Mouse (Mus musculus) adrenal gland, postnatal 36 days (tissue): ENCODE results near the gene Cdkn1c. TPM values are rescaled to one million over a fixed set of nuclear protein-coding genes. Genes with fewer than 3 reads are reported as not detected.

Experiments
- DNase-seq, 2 experiments: peaks; one replicate each; pipeline ENCODE4 v3.0.0; 2021; ENCODE audit warnings: mixed read lengths in 1 of 2
- total RNA-seq, 2 experiments: library from RNA; stranded (reverse); gene quantifications; 2 replicates each; pipeline ENCODE4 v1.2.3; 2021

Gene Cdkn1c
- total RNA-seq, 2 experiments from 2014 or later, result 242 to 645 TPM

DNA sequence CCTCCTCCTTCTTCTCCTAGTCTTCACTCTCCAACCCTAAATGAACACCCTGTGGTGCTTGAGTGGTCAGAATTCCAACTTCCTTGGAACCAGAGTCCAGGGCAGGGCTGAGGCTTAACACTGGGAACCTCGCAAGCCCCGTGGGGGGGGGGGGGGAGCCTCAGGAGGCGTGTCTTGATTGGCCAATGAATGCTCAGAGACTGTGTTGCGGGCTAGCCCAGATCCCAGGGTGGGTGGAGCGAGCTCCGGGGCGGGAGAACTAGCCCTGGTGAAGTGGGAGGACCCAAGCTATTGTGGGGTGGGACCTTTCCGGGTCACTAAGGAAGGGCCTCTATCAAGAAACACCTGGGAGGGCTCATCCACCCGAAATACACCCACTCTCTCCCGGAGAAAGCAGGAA is 14.0 kb upstream of the Cdkn1c start:
- no peak for DNase-seq

DNA sequence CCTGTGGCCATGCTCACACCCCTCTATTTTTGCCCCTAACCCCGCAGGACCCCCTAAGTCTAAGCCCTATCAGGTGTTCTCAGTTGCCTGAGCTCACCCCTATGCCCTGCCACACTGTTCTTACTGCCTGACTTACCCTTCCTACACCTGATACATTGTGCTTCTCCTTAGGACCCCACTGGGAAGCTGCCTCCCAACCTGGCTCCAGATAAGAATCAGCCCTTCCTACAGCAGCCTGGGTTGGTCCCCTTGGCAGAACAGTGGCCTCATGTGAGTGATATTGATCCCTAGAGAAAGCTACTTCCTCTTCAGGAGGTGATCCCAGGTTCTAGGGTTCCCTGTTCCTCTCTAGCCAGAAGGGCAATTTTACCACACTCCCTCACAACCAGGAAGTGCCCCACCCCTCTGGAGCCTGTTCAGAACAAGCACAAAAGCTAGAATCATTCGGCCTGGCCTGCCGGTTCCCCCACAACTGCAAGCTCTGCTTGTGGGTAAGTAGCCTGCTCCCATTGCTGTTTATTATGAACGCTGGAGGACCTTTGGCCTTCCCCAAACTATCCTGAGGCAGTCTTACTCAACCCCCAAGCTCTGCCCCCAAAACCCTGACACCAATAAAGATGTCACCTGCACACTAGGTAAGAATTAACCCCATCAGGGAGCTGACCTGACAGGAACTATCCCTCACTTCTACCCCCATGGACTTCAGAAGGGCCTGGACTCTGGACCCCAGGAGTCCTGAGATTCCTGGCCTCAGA is 12.7 kb upstream of the Cdkn1c start, which contains the start of gene Slc22a18:
TSS of gene Slc22a18 (plus strand) at position 390 of the 755 bp plus-strand sequence.
- no peak for DNase-seq

DNA sequence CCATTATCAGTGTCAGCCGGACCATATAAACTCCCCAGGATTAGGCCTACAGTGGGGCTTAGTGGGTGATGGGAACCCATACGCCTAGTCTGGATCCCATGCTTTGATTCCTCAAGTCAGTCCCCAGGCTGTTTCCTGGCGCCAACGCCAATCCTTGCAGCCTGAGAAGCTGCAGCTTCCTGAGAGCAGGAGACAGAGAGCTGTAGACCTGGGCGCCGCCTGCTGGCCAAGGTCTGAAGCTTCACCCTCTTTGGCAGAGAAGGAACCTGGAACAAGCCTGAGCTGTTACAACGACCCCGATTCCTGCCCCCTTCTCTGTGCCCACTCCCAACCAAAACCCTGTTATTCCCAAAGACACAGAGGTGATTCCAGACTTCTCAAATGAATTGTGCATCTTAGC is 9.1 kb upstream of the Cdkn1c start:
- peak; percentile 82 to 88 for DNase-seq

DNA sequence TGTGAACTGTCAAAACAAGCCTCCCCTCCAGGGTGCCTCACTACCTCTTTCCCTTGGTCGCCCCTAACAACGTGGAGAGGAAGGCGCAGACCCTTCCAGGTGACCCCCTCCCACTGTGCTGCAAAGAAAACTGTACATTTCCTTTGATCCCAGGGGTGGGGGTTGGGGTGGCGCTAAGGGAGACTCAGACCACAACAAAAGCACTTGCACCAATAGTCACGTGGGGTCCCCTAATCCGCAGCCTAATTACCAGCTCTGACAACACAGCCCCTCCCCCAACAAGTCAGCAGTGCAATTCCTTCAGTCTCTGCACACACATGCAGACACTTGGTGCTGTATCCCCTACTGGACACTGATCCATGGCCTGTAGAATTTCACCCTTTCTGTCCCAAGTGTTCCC is 6.9 kb upstream of the Cdkn1c start:
- no peak for DNase-seq

DNA sequence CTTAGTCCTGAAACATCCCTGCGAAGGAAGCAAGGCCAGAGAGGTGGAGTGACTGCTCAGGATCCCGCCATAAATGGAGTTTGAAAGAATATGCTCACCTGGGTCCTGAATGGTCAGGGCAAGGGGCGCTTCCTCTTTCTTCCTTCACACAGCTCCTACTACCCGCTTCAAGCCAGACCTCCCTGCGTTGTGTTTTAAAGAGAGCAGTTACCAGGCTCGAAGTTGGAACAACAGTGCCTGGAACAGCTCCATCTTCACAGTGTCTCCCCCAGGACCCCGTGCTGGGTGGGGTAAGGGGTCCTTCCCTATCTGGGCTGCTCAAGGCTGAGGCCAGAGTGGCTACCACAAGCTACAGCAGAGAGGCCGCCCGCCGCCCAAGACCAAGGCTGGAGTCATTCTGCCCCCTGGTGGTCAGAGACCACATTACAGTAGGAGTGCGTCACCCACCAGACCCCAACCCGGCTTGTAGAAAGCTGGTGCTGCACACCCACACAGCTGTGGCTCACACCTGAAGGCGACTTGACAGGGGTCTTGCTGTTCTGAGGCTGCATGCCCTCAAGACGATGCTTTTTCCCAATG is 5.3 kb upstream of the Cdkn1c start:
- peak; percentile 84 to 85 for DNase-seq

DNA sequence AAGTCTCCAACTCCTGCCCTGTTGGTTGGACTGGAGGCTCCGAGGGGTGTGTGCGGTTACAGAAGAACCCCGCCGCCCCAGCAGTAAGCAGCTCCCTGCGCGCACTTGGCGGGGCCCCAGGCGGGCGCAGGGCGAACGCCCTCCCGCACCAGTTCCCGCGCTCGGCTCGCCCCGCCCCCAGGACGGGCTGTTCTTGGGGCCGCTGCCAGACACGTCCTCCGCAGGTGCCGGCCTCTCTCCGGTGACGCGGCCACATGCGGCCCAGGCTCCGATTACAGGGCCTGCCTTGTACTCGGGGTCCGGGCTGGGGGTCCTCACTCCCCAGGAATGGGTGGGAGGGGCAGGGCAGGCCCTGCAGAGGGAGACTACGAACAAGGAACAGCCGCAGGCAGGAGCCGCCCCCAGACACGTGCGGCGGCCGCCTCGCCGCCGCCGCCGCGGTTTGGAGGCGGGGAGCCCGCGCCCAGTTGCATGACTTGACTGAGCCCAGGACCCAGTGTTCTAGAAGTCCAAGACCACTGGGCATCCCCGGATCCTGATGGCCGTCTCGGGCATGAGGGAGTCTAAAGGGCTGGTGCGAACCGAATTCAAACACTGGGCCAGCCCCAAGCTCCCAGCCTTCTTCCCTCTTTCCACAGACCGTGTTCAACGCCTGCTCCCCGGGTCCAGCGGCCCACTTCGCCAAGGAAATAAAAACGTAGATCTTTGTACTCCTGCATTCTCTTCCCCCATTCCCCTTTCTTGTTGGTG is 4.1 kb upstream of the Cdkn1c start:
- peak; percentile 73 to 82 for DNase-seq

DNA sequence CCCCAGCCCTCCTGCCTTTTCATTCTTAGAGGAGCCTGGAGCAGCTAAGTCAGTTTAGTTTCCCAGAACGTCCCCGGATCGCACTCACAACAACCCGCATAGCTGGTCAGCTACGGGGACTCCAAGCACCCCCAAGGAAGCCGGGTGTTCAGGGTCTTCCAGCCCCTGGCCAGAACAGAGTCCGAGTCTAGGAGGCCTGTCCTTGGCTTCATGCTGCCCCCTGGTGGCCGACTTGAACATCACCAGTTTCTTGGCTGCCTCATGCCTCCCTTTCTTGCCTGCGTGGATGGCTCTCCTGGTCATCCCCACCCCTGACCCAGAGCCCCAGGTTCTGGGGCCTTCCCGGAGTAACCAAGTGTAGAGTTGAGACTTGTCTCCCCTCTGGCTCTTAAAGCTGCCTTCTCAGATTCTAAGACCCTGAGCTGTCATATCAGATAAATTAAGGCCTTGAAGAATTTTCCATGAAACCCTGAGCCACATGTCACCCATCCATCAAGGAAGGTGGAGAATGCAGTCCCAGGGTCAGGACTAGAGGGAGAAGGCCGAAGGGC is 3.1 kb upstream of the Cdkn1c start:
- DNase-seq, result peak; percentile 82 to 91

DNA sequence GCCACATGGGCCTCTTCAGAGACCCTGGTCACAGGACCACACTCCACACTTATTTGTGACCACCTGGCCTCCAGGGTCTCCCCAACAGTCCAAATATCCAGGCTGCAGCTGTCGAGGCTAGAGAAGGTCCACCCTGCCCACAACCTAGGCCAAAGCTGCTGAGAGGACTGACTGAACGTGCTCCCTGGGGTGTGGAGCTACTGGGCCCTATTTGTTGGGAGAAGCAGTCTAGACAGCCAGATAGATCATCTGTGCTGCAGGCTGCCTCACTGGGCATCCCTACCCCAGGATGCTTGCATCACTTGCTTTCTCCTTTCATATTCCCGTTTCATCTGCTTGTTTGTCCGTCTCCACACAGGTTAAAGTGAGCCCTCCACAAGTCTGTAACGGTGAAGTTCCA is 1.7 kb upstream of the Cdkn1c start:
- no peak for DNase-seq

DNA sequence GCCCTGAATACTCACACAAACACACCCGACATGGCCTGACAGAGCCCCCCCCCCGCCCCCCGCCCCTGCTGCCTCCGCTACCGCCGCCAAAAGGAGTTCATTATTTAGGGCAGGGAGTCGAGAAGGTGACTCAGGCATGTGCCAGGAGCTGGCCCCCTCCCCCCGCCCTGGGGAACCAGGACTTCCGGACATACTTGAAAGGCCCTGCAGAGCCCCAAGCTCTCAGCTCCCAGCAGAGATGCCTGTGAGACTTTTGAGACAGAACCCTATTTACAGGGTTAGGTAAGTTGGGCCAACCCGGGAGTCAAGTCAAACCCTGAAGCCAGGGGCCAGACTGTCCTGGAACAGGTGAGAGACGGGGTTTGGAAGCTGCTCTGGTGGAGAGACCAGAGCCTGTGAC is 1.1 kb upstream of the Cdkn1c start:
- peak in 1 of 2 experiments; percentile 37 for DNase-seq

DNA sequence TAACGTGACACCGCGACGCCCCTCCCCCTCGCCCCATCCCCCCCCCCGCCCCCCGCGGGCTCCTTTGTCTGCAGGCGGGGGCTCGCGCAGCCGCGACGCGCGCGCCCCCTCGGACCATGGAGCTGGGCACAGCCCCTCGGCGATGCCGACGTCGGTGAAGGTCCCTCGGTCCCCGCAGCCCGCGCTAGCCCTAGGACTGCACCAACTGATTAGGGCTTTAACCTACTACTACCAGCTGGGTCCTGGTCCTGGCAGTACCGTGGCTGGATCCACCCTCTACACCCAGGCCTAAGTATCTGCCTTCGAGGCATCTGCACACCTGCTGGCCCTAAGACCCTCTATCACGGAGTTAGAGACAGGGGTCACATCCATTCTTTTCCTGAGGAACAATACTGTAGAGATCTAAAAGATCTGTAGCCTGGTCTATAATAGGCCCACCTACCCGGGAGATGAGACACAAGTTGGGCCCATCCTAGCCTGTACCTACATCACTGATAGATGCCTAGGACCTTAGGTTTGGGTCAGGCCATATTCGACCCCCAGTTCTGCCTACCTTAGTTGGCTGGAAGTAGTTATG is 532 bp upstream of the Cdkn1c start:
- DNase-seq, result no peak

DNA sequence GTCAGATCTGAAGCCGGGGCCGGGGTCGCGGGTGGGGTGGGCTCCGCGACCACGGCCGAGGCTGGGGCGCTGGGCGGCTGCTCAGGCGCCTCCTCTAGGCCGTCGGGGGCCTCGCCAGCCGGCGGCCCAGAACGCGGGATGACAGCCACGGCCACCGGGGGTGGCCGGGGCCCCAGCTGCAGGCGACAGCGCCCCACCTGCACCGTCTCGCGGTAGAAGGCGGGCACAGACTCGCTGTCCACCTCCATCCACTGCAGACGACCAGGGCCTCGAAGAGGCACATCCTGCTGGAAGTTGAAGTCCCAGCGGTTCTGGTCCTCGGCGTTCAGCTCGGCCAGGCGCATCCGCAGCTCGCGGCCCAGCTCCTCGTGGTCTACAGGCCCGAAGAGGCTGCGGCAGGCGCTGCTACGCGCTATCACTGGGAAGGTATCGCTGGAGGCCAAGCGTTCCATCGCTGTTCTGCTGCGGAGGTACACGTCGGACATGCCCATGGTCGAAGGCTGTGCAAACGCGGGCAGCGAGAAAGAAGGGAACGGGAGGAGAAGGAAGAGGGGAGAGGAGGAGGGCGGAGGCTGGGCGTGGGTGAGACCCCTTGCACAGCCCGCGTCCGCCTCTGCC is 524 bp downstream of the Cdkn1c start:
- no peak for DNase-seq

DNA sequence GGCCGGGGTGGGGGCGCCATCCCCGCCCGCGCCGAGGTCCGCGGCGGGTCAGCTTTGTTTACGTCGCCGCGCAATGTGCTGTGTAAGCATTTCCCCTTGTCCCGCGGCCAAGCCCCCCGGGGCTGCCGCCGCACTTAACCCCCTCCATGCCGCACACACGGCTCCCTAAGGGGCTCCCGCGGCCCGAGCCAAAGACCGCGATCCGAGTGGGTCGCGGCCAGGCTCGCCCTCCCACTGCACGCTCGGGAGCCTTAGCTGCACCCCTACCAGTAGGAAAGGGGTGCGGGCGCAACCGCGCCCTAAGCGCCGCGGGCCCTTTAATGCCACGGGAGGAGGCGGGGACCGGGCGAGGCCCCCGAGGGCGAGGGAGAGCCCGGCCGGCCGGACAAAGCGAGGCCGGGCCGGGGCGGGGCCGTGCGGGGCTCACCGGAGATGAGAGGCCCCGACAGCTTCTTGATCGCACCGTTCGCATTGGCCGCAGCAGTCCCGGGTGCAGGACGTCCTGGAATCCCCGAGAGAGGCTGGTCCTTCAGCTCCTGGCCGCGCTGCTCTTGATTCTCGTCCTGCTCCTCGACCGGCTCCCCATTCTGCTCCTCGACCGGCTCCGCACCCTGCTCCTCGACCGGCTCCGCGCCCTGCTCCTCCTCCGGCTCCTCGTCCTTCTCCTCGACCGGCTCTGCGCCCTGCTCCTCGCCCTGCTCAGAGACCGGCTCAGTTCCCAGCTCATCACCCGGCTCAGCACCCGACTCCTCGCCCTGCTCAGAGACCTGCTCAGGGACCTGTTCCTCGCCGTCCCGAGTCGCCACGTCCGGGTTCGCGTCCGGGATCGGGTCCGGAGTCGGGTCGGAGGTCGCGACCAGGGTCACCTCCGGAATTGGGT is 1.3 kb downstream of the Cdkn1c start:
- DNase-seq, result peak; percentile 63 to 76

DNA sequence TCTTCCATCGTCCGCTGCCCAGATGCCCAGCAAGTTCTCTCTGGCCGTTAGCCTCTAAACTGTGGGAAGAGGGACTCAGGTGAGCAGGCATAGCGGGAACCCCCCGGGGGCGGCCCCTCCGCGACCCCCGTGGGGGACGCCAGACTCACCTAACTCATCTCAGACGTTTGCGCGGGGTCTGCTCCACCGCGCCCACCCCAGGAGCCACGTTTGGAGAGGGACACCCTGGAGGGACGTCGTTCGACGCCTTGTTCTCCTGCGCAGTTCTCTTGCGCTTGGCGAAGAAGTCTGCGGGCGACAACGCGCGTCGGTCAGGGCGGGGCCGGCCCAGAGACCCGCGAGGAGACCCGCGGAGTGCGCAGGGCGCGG is 1.9 kb downstream of the Cdkn1c start:
- no peak for DNase-seq

DNA sequence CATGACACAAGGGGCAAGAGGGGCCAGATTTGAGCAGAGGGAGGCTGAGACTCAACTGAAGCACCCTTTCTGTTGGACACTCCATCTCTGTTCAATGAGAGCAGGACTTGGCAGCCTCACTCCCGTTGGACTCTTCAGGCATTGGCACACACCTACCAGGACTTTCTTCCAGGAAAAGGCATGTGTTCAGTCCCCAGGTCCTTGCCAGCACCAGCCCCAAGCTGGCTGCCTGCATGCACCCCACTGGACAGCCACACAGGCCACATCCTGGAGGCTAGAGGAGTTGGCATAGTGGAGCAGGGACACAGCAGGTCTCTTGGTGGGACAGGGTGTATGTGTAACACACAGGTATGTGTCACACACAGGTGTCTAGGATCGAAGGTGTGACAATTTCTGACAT is 13.7 kb downstream of the Cdkn1c start:
- DNase-seq, result peak in 1 of 2 experiments; percentile 33

DNA sequence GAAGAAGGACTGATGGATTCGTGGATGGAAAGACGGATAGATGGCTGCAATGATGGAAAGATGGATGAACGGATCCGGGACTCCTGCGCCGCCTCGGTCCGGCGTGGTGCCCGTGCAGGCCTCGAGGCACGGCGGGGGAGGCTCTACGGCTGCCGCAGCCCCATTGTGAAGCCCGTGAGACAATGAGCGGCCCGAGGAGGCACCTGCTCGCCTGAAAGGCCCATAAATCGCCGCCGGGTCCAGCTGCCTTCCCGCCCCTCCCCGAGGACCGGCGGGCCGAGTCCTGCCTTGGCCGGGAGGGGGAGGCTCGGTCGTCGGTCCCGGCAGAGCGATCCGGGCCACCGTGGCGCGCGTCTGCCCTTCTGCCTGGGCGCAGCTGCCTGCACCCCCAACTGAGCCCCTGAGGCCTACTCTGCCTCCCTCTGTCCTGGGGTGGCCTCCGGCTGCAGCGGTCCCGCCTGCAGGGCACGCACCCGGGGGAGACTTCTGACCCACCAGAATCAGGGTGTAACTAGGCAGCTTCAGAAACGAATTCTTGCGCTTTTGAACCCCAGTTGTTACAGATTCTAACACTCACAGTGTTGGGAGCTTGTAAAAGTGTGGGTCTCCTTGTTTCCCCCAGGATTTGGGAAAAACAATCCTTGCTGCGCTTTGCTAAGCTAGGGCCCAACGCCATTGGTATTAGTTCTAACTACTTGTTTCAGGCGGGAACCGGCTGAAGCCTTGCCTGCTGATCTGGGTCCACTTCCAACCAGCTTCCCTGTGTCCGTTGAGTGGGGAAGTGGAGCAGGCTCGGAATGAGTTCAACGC is 15.0 kb downstream of the Cdkn1c start:
- peak in 1 of 2 experiments; percentile 35 for DNase-seq

DNA sequence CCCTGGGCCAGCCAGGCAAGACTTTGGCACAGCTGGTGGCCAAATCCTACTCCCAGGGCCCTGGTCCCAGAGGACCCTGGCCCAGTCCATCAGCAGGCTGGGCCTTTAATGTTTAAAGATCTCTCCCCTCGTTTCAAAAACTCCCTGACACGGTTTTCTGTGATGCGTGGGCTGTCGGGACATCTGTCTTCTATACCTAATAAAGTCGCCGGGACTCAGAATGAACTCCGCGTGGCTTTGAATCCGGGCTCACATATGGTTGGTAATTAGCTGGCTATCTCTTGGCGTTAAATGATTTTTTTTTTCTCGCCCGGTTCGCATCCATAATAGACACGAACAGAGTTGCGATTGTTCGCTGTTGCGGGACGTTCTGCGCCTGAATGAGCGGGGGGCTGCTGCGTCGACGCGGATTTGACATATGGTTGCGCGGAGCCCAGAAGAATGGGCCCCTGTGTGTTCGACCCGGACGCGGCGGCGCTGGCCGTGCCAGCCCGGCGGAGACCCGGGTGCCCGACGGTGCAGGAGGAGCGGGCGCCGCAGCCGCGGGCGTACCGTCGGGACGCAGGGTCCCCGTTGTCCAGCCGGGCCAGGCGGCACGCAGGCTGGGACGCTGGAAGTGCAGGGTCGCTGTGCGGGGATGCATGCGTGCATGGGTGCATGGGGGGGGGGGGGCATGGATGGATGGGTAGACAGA is 15.7 kb downstream of the Cdkn1c start:
- DNase-seq, result no peak

DNA sequence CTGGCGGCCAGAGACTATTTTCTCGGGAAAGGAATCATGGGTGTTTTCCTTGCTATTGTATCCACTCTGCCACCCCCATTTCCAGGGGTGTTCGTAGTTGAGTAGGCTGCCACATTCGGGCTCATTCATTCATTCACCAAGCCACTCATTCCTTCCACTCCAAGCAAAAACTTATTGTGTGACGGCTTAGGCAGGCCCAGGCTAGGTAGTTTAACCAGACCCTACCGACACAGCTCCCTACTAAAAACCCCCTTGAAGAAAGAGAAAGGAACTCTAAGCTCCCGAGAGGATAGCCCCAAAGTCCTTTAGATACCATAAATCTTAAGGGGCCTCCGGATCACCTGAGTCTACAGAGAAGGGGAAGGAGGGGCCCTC is 16.3 kb downstream of the Cdkn1c start:
- DNase-seq, result no peak

DNA sequence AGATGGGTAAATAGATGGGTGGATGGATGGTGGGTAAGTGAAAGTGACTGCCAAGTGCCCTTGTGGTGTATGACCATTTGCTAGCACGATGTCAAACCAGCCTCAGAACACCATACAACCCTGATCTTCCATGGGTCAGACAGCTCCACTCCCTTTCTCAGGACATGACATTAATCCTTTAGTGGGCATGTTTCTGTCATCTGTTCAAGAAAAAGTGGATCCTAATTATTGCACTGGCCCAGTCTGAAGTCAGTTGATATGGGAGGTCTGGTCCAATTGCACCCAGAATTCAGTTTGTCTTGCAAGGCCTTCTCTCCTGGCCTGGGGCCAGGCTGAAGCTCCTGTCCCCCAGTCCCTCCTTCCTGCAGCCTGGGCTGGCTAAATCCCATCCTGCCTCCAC is 21.9 kb downstream of the Cdkn1c start:
- no peak for DNase-seq

DNA sequence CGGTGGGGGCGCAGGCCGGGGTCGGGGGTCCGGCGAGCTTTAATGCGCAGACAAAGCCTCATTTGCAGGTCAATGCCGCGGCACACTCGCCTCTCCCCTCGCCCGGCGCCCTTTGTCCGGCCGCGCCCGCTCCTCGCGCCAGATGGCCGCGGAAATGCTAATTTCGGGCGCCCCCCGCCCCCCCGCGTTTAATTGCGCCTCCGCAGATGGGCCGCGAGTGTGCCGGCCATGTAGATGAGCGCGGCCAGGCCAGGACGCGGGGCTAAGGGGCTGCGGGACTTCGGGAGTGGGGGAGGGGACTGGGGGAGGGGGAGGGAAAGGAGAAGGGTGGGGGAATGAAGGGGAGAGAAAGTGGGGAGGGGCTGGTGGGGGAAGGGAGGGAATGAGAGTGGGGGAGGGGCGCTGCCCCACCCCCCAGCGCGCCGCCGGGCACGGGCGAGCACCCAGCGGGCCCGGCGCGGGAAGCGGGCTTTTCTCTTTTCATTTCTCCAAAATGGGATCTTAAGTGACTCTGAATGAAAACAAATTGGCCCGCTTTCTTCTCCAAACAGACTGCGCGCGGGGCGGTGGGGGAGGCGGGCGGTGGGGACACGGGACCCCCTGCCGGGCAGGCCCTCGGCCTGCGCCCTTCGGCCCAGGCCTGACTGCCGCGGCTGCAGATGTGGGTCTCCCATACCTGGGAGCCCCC is 22.8 kb downstream of the Cdkn1c start:
- DNase-seq, result peak; percentile 11 to 29
